Mouse (Mus musculus): ENCODE measurements around the gene Mfap3.

DNA sequence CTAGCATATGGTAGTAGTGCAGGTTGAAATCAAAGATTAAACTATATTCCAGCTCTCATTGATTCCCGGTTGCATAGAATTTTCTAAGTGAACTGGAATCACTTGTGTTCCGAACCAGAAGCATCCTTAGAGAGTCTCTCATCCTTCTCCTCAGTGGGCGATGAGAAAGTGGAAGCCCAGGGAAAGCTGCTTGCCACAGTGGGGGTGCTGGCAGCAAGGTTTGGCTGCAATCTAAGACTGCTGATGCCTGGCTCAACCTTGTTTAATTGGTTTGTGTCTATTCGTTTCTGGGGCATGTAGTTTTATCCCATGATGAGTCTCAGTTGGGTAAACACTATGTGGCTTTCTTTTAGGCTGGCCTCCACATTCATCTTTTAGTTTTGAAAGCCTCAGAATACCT, 9.0 kb downstream of the Mfap3 start:
- TF ChIP-seq CTCF (IDR thresholded peaks at IDR 0.05; ENCODE audit: control insufficient read depth, insufficient read depth, insufficient replicate concordance, low read depth, low read length), result no peak
- no peak for TF ChIP-seq POLR2A (IDR thresholded peaks at IDR 0.05; ENCODE audit: control insufficient read depth, low read depth, low read length)
